Mouse (Mus musculus): ENCODE results near the gene Tfpi. TPM values are rescaled to one million over a fixed set of nuclear protein-coding genes. Genes with fewer than 3 reads are reported as not detected.
A peak's percentile ranks its signal among the peaks of the same experiment; 100 is the strongest.
"Not testable (repeated sequence)": the region's sequence is repeated elsewhere in the genome, so short reads cannot be mapped to it uniquely, and the experiment has no call there.

Tfpi gene
- total RNA-seq, 2 experiments from 2014 or later, result 2.1 to 2.2 TPM

GRCm38 (mm10) chr2:84409796-84410592 is 66.6 kb downstream of the Tfpi start:
- intact Hi-C loops (cut with DNase I), result no loop called here
- no peak for DNase-seq
- no peak for TF ChIP-seq CTCF (IDR thresholded peaks at IDR 0.05)
- Histone ChIP-seq H3K4me3 (no peak overlapping the region), H3K27ac (no peak overlapping the region)

- H3K4me3 ChIP-seq, result no peak overlapping the region
- H3K27ac ChIP-seq, result no peak overlapping the region
- intact Hi-C loops (cut with DNase I), result no loop called here
- no peak for DNase-seq
- no peak for TF ChIP-seq CTCF (IDR thresholded peaks at IDR 0.05)
These were observed 71.7 kb downstream of the Tfpi start for GRCm38 (mm10) chr2:84404834-84405233.

- Histone ChIP-seq H3K27ac (no peak overlapping the region), H3K4me3 (no peak overlapping the region)
- TF ChIP-seq CTCF (IDR thresholded peaks at IDR 0.05), result no peak
- intact Hi-C loops (cut with DNase I), result no loop called here
- DNase-seq, result no peak
These were observed 73.9 kb downstream of the Tfpi start for GRCm38 (mm10) chr2:84402713-84403112.

DNA sequence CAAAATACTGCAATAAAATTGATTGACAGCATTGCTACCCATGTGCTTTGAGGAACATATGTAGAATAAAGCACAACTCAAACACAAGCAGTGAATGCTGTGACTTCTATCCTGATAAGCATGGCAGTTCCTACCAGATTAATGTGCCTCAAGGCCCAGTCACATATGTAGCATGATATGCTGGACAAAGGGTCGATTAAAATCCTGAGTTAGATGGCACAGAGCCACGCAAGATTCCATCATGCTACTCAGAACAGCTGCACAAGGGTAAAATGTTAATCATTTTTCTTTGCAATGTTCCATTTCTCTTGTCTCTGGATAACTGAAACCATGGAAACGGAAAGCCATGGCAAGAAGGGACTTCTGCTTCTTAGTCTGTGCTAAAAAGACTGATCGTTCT is 80.0 kb downstream of the Tfpi start:
- TF ChIP-seq CTCF (IDR thresholded peaks at IDR 0.05), result no peak
- DNase-seq, result no peak
- intact Hi-C loops (cut with DNase I), result no loop called here
- Histone ChIP-seq H3K4me3 (no peak overlapping the region), H3K27ac (no peak overlapping the region)

- intact Hi-C loops (cut with DNase I), result no loop called here
- no peak for TF ChIP-seq CTCF (IDR thresholded peaks at IDR 0.05)
- Histone ChIP-seq H3K27ac (no peak overlapping the region; the same call in 1 of the 2 replicates), H3K4me3 (no peak overlapping the region)
- DNase-seq, result no peak
These were observed 83.3 kb downstream of the Tfpi start for GRCm38 (mm10) chr2:84393236-84393635.

- intact Hi-C loops (cut with DNase I), result no loop called here
- Histone ChIP-seq H3K27ac (no peak overlapping the region), H3K4me3 (no peak overlapping the region)
- TF ChIP-seq CTCF (IDR thresholded peaks at IDR 0.05), result no peak
- no peak for DNase-seq
These were observed 87.5 kb downstream of the Tfpi start for GRCm38 (mm10) chr2:84389075-84389474.

DNA sequence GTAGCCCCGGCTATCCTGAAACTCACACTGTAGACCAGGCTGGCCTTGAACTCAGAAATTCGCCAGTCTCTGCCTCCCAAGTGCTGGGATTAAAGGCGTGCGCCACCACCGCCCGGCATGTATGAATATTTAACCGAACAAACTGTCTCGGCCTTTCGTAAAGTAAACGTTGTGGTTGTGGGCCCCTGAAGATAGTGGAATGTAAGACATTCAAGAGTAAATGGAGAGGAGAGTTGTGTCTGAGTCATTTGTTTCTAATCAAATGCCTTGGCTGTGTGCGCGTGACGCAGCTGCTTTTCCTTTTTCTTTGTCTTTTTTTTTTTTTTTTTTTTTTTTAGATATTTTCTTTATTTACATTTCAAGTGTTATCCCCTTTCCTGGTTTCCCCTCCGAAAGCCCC is 88.0 kb downstream of the Tfpi start:
- H3K27ac ChIP-seq; DNase-seq; H3K4me3 ChIP-seq; intact Hi-C loops (cut with DNase I): not testable (repeated sequence)

DNA sequence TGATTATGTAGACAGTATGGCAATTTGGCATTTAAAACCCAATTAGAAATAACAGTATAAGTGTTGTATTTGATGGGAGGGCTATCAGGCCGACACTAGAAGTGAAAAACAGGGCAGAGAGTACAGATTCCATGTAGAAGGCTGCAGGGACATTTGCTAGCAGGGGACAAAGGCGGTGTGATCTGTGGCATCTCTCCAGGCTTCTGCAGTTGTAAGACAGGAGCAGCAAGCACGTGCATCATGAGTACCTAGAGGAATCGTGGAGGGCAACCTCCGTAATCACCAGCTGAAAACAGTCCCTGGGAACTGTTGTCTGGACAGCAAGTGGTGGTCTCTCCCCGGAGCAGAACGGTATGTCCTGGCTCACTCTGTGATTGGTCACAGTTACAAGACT is 88.6 kb downstream of the Tfpi start:
- Histone ChIP-seq H3K27ac (peak overlapping the region; percentile 77), H3K4me3 (peak overlapping the region; percentile 68)
- no peak for DNase-seq
- TF ChIP-seq CTCF (IDR thresholded peaks at IDR 0.05), result no peak
- intact Hi-C loops (cut with DNase I), result no loop called here

DNA sequence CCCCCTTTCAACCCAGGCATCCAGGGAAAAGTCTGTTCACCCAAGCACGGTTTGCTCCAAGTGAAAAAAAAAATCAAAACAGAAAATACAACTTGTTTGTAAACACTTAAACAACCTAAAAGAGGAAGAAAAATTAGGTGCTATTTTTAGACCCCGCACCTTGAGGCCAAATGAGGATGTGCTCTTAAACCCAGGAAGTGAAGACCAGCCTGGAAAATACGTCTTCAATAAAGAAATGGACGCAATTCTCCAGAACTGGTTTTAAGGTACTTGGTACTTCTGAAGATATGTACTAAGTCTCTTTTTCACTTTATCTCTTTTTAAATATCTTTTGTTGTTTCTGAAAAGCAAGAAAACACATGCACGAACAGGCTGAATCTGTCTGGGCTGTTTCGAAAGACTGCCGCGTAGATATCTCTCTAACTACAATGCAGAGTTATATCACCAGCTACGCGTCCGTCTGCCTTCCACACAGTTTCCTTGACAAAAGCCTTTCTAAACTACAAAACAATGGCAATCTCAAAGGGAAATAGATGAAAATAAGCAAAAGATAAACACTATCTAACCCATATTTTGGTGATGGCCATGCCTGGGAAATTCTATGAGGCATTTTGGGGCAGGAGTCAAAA is 89.1 kb downstream of the Tfpi start:
- intact Hi-C loops (cut with DNase I), result no loop called here
- H3K4me3 ChIP-seq, result peak overlapping the region; percentile 68
- no peak for DNase-seq
- H3K27ac ChIP-seq, result peak overlapping the region; percentile 77
- no peak for TF ChIP-seq CTCF (IDR thresholded peaks at IDR 0.05)

DNA sequence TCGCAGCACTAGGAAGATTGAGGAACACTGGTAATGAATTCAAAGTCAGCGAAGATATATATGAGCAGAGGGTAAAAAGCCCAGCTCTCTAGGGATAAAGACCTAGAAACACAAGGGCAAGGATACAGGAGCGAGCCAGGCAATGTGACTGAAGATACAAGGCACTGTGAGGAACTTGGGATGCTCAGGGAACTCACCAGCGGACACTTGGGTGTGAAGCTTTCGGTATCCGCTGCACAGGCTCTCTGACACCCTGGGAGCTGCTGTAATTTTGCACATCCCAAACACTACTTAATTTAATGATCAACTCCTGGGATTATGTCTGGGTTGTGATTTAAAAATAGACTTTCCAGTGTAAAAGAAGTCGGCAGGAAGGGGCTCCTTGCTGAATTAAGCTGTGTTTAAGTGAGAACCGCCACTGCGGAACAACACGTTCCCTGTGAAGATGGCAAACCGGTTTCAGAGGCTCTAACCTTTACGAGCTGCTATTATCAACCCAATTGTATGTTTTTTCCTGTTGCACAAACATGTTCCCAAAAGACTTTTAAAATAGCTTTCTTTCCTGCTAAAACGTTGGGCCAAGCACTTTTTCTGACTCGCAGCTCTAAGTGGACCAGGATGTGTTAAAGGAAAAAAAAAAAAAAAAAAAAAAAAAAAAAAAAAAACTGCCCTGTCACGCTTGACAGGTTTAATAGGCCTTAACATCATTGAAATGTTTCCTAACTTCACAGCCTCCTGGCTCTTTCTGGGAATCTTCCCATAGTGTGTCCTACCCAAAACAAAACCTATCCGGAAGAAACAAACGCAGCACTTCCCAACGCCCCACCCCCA is 89.8 kb downstream of the Tfpi start:
- peak overlapping the region; percentile 68 for H3K4me3 ChIP-seq

DNA sequence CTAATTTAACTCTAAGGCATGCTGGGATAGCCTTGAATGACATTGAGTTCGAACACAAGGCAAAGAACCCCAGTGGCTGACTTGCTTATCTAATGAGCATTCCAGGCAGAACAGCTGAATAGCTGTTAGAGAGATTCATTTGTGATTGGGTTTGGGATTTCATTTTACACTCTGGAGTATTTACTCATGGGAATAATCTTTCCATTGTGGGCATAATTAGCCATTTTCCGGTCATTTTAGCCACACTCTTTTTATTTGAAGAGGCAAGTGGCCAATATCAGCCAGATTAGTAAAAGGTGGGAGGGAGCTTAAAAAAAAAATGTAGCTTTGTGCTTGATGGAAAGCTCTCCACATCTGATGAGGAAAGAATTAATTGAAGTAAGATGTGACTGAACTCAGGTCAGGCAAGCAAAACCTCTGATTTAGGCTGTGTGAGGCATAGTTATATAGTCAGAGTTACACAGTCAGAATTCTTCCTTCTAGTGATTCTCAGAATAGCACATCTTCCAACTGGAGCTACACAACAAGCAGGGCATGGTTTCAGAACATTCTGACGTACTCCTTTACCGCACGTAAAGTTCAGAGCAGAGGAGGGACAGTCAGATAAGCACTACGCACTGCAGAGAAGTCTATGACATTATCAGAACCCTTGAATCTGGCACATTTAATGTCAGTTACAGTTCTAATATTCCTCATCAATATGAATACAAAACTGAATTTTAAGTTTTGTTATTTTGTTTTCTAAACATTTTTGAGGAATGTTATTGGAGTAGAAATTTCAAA is 91.5 kb downstream of the Tfpi start:
- H3K27ac ChIP-seq, result peak overlapping the region; percentile 39
- no peak for DNase-seq
- intact Hi-C loops (cut with DNase I), result no loop called here
- no peak for TF ChIP-seq CTCF (IDR thresholded peaks at IDR 0.05)
- H3K4me3 ChIP-seq, result no peak overlapping the region

More for the DNA sequence above, 89.8 kb downstream of the Tfpi start:
- intact Hi-C loops (cut with DNase I), result no loop called here
- TF ChIP-seq CTCF (IDR thresholded peaks at IDR 0.05), result no peak
- DNase-seq, result peak; percentile 28
- H3K27ac ChIP-seq, result peak overlapping the region; percentile 77

DNA sequence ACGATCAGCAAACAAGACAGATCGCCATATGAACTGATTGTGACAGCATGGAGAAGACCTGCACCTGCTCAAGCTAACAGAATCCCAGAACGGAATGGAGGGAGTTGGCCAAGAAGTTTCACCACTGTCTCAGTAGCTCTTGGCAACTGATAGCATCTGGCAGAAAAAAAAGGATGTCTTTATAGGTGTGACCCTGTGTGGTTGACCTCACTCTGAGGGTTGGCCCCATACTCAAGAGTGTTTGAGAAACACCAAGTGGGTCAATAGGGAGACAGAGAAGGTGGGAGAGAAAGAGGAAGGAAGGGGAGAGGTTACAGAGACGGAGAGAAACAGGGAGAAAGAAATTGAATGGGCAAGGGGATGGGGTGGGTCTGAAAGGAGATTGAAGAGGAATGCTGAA is 92.7 kb downstream of the Tfpi start:
- no peak for DNase-seq
- no peak overlapping the region for H3K4me3 ChIP-seq
- TF ChIP-seq CTCF (IDR thresholded peaks at IDR 0.05), result no peak
- intact Hi-C loops (cut with DNase I), result no loop called here
- H3K27ac ChIP-seq, result no peak overlapping the region

Other genes with a start within 250 kb of the Tfpi start
- 10 to 100 TPM; 10.9 to 16.2 TPM for gene Calcrl, start 51.4 kb downstream of the Tfpi start, total RNA-seq (2021)
- 10 to 100 TPM; 25.8 to 35.1 TPM for gene Ctnnd1, start 174.0 kb upstream of the Tfpi start, total RNA-seq (2021)
- not detected for gene Btbd18, start 182.3 kb upstream of the Tfpi start, total RNA-seq (2021)
- gene Selenoh, start 194.0 kb upstream of the Tfpi start, total RNA-seq (2021), result 10 to 100 TPM; 10.7 to 16.4 TPM
- gene Gm28635, start 201.3 kb upstream of the Tfpi start, total RNA-seq (2021), result 1 to 10 TPM; 1.1 to 1.9 TPM
- 1 to 10 TPM; 6.8 to 7.9 TPM for gene Med19, start 201.6 kb upstream of the Tfpi start, total RNA-seq (2021)
- gene Tmx2, start 202.4 kb upstream of the Tfpi start, total RNA-seq (2021), result 10 to 100 TPM; 34.9 to 73.4 TPM
- gene Zdhhc5, start 238.4 kb upstream of the Tfpi start, total RNA-seq (2021), result 10 to 100 TPM; 71.9 to 75.1 TPM

Measured in gastrocnemius, adult 2 months (tissue).